Mouse (Mus musculus): Measurements from ENCODE around the gene Ehbp1. TPM values are rescaled to one million over a fixed set of nuclear protein-coding genes. Genes with fewer than 3 reads are reported as not detected.

Ehbp1 gene
- polyA plus RNA-seq, 1 experiment = not detected

- Histone ChIP-seq H3K4me1 (ENCODE audit: control insufficient read depth, insufficient read depth, low read length) (no peaks in the 10 kb centered on the region), H3K4me3 (ENCODE audit: insufficient read depth, low read depth, low read length) (no peak overlapping the region), H3K27ac (ENCODE audit: insufficient read depth, low read depth, low read length) (no peak overlapping the region)
- no peak for TF ChIP-seq CTCF (IDR thresholded peaks at IDR 0.05; ENCODE audit: insufficient read depth, low read depth, low read length)
- no peak for TF ChIP-seq POLR2A (IDR thresholded peaks at IDR 0.05; ENCODE audit: insufficient read depth, low read depth, low read length)
- WGBS = 95% methylated on average over 3 of the region's 3 CpGs
These were observed 308.5 kb downstream of the Ehbp1 start for GRCm38 (mm10) chr11:22033582-22033981.

GRCm38 (mm10) chr11:22020602-22021001 is 321.5 kb downstream of the Ehbp1 start:
- no peak overlapping the region for H3K27ac ChIP-seq (ENCODE audit: insufficient read depth, low read depth, low read length)

GRCm38 (mm10) chr11:22017444-22017843 is 324.6 kb downstream of the Ehbp1 start:
- TF ChIP-seq CTCF (IDR thresholded peaks at IDR 0.05; ENCODE audit: insufficient read depth, low read depth, low read length) (no peak), POLR2A (IDR thresholded peaks at IDR 0.05; ENCODE audit: insufficient read depth, low read depth, low read length) (no peak)
- H3K27ac ChIP-seq (ENCODE audit: insufficient read depth, low read depth, low read length) = no peak overlapping the region
- no peaks in the 10 kb centered on the region for H3K4me1 ChIP-seq (ENCODE audit: control insufficient read depth, insufficient read depth, low read length)
- no peak overlapping the region for H3K4me3 ChIP-seq (ENCODE audit: insufficient read depth, low read depth, low read length)
- WGBS = 35% methylated on average over 8 of the region's 8 CpGs

More at GRCm38 (mm10) chr11:22020602-22021001, 321.5 kb downstream of the Ehbp1 start:
- no peak overlapping the region for H3K4me3 ChIP-seq (ENCODE audit: insufficient read depth, low read depth, low read length)
- TF ChIP-seq CTCF (IDR thresholded peaks at IDR 0.05; ENCODE audit: insufficient read depth, low read depth, low read length) (no peak), POLR2A (IDR thresholded peaks at IDR 0.05; ENCODE audit: insufficient read depth, low read depth, low read length) (no peak)
- no peaks in the 10 kb centered on the region for H3K4me1 ChIP-seq (ENCODE audit: control insufficient read depth, insufficient read depth, low read length)
- 93% methylated on average over 2 of the region's 2 CpGs for WGBS

- WGBS = 47% methylated on average over 3 of the region's 3 CpGs
- no peak overlapping the region for H3K4me3 ChIP-seq (ENCODE audit: insufficient read depth, low read depth, low read length)
- H3K27ac ChIP-seq (ENCODE audit: insufficient read depth, low read depth, low read length) = no peak overlapping the region
- no peaks in the 10 kb centered on the region for H3K4me1 ChIP-seq (ENCODE audit: control insufficient read depth, insufficient read depth, low read length)
- TF ChIP-seq POLR2A (IDR thresholded peaks at IDR 0.05; ENCODE audit: insufficient read depth, low read depth, low read length) (no peak), CTCF (IDR thresholded peaks at IDR 0.05; ENCODE audit: insufficient read depth, low read depth, low read length) (no peak)
These were observed 325.8 kb downstream of the Ehbp1 start for GRCm38 (mm10) chr11:22016341-22016740.

GRCm38 (mm10) chr11:22008817-22009216 is 333.3 kb downstream of the Ehbp1 start:
- H3K27ac ChIP-seq (ENCODE audit: insufficient read depth, low read depth, low read length) = no peak overlapping the region
- 89% methylated on average over 2 of the region's 2 CpGs for WGBS

GRCm38 (mm10) chr11:22008129-22008596 is 333.9 kb downstream of the Ehbp1 start:
- TF ChIP-seq CTCF (IDR thresholded peaks at IDR 0.05; ENCODE audit: insufficient read depth, low read depth, low read length) = no peak
- TF ChIP-seq POLR2A (IDR thresholded peaks at IDR 0.05; ENCODE audit: insufficient read depth, low read depth, low read length) = no peak
- Histone ChIP-seq H3K27ac (ENCODE audit: insufficient read depth, low read depth, low read length) (no peak overlapping the region), H3K4me1 (ENCODE audit: control insufficient read depth, insufficient read depth, low read length) (0 out of 2 replicates have a peak, but pooled peaks cover 6% of the 10 kb centered on the region), H3K4me3 (ENCODE audit: insufficient read depth, low read depth, low read length) (no peak overlapping the region)
- 83% methylated on average over 10 of the region's 10 CpGs for WGBS

More at GRCm38 (mm10) chr11:22008817-22009216, 333.3 kb downstream of the Ehbp1 start:
- TF ChIP-seq CTCF (IDR thresholded peaks at IDR 0.05; ENCODE audit: insufficient read depth, low read depth, low read length) (no peak), POLR2A (IDR thresholded peaks at IDR 0.05; ENCODE audit: insufficient read depth, low read depth, low read length) (no peak)
- Histone ChIP-seq H3K4me3 (ENCODE audit: insufficient read depth, low read depth, low read length) (no peak overlapping the region), H3K4me1 (ENCODE audit: control insufficient read depth, insufficient read depth, low read length) (no peaks in the 10 kb centered on the region)

GRCm38 (mm10) chr11:22007781-22008110 is 334.3 kb downstream of the Ehbp1 start:
- Histone ChIP-seq H3K27ac (ENCODE audit: insufficient read depth, low read depth, low read length) (no peak overlapping the region), H3K4me1 (ENCODE audit: control insufficient read depth, insufficient read depth, low read length) (peaks cover 8% of the 10 kb centered on the region), H3K4me3 (ENCODE audit: insufficient read depth, low read depth, low read length) (no peak overlapping the region)
- TF ChIP-seq CTCF (IDR thresholded peaks at IDR 0.05; ENCODE audit: insufficient read depth, low read depth, low read length) = no peak
- no peak for TF ChIP-seq POLR2A (IDR thresholded peaks at IDR 0.05; ENCODE audit: insufficient read depth, low read depth, low read length)
- 74% methylated on average over 6 of the region's 6 CpGs for WGBS

- Histone ChIP-seq H3K4me1 (ENCODE audit: control insufficient read depth, insufficient read depth, low read length) (peaks cover 10% of the 10 kb centered on the region), H3K4me3 (ENCODE audit: insufficient read depth, low read depth, low read length) (no peak overlapping the region), H3K27ac (ENCODE audit: insufficient read depth, low read depth, low read length) (no peak overlapping the region)
- WGBS = 74% methylated on average over 20 of the region's 20 CpGs
- TF ChIP-seq POLR2A (IDR thresholded peaks at IDR 0.05; ENCODE audit: insufficient read depth, low read depth, low read length) (no peak), CTCF (IDR thresholded peaks at IDR 0.05; ENCODE audit: insufficient read depth, low read depth, low read length) (no peak)
These were observed 334.9 kb downstream of the Ehbp1 start for GRCm38 (mm10) chr11:22007088-22007780.

GRCm38 (mm10) chr11:22006471-22007087 is 335.5 kb downstream of the Ehbp1 start:
- peaks cover 16% of the 10 kb centered on the region for H3K4me1 ChIP-seq (ENCODE audit: control insufficient read depth, insufficient read depth, low read length)
- TF ChIP-seq POLR2A (IDR thresholded peaks at IDR 0.05; ENCODE audit: insufficient read depth, low read depth, low read length) (no peak), CTCF (IDR thresholded peaks at IDR 0.05; ENCODE audit: insufficient read depth, low read depth, low read length) (no peak)
- H3K27ac ChIP-seq (ENCODE audit: insufficient read depth, low read depth, low read length) = no peak overlapping the region
- WGBS = 83% methylated on average over 12 of the region's 12 CpGs
- no peak overlapping the region for H3K4me3 ChIP-seq (ENCODE audit: insufficient read depth, low read depth, low read length)

Data from olfactory bulb, adult 2 months (tissue).